Mouse (Mus musculus) left cerebral cortex, adult 2 months (tissue): ENCODE data around the gene Best3. TPM values are rescaled to one million over a fixed set of nuclear protein-coding genes. Genes with fewer than 3 reads are reported as not detected.

Experiments
- DNase-seq, 2 experiments: peaks; one replicate each; pipeline ENCODE4 v3.0.0; 2021 to 2022; ENCODE audit warnings: low spot score in 2 of 2, mixed read lengths in 1 of 2; ENCODE audit errors: extremely low spot score in 1 of 2
- H3K27ac ChIP-seq: fragments of 200-600 bp; 2 replicates; pipeline ENCODE4 v1.8.1; 2022
- H3K4me3 ChIP-seq: fragments of 200-600 bp; 2 replicates; pipeline ENCODE4 v1.8.1; 2022
- CTCF ChIP-seq: fragments of 200-600 bp; IDR thresholded peaks from 2 replicates; pipeline ENCODE4 v1.8.1; 2022; ENCODE audit warnings: antibody characterized with exemption, mild to moderate bottlenecking, moderate library complexity
- intact Hi-C: fragments of 180-260 bp; cut with DNase I; formaldehyde crosslinking; loops from one replicate; pipeline ENCODE4 v1.15.1; 2025
- total RNA-seq, 2 experiments: library from RNA; stranded (reverse); gene quantifications; 2 replicates each; pipeline ENCODE4 v1.2.3; 2021

Best3 gene
- total RNA-seq, 2 experiments from 2014 or later: 0.12 to 0.29 TPM

- intact Hi-C loops: loop anchor here (5.0 to 10.0 kb wide), 2 partner anchors 54 to 187 kb away; partner anchors contain the start of gene Frs2
- DNase-seq: no peak
- no peak for TF ChIP-seq CTCF
- no peak overlapping the region for H3K4me3 ChIP-seq
- H3K27ac ChIP-seq: no peak overlapping the region
Observed at GRCm38 (mm10) chr10:116957867-116958551, 28.1 kb upstream of the Best3 start.

- no peak overlapping the region for H3K4me3 ChIP-seq
- no peak for TF ChIP-seq CTCF
Observed at GRCm38 (mm10) chr10:116962152-116962551, 24.0 kb upstream of the Best3 start.

GRCm38 (mm10) chr10:116962803-116963202 is 23.3 kb upstream of the Best3 start:
- Histone ChIP-seq H3K27ac (no peak overlapping the region), H3K4me3 (no peak overlapping the region)
- no peak for DNase-seq
- intact Hi-C loops: loop anchor here (10.0 kb wide), 1 partner anchor 278 kb away; no protein-coding TSS in a partner anchor
- no peak; the same call in 1 of the 2 replicates for TF ChIP-seq CTCF

More at GRCm38 (mm10) chr10:116962152-116962551, 24.0 kb upstream of the Best3 start:
- intact Hi-C loops: loop anchor here (10.0 kb wide), 1 partner anchor 277 kb away; no protein-coding TSS in a partner anchor
- DNase-seq: no peak
- H3K27ac ChIP-seq: no peak overlapping the region

- H3K27ac ChIP-seq: no peak overlapping the region
- intact Hi-C loops: loop anchor here (10.0 kb wide), 1 partner anchor 279 kb away; no protein-coding TSS in a partner anchor
- TF ChIP-seq CTCF: no peak
- H3K4me3 ChIP-seq: no peak overlapping the region
- no peak for DNase-seq
Observed at GRCm38 (mm10) chr10:116964084-116964483, 22.0 kb upstream of the Best3 start.

GRCm38 (mm10) chr10:116964571-116964970 is 21.5 kb upstream of the Best3 start:
- TF ChIP-seq CTCF: no peak
- Histone ChIP-seq H3K4me3 (no peak overlapping the region), H3K27ac (no peak overlapping the region)
- intact Hi-C loops: loop anchor here (10.0 kb wide), 1 partner anchor 280 kb away; no protein-coding TSS in a partner anchor
- DNase-seq: no peak

- H3K27ac ChIP-seq: no peak overlapping the region
- no peak for DNase-seq
- TF ChIP-seq CTCF: no peak
- H3K4me3 ChIP-seq: no peak overlapping the region
- intact Hi-C loops: loop anchor here (10.0 kb wide), 1 partner anchor 280 kb away; no protein-coding TSS in a partner anchor
Observed at GRCm38 (mm10) chr10:116965297-116965696, 20.8 kb upstream of the Best3 start.

GRCm38 (mm10) chr10:116966065-116966464 is 20.0 kb upstream of the Best3 start:
- intact Hi-C loops: loop anchor here (10.0 kb wide), 1 partner anchor 281 kb away; no protein-coding TSS in a partner anchor
- DNase-seq: no peak
- H3K4me3 ChIP-seq: no peak overlapping the region
- H3K27ac ChIP-seq: no peak overlapping the region
- TF ChIP-seq CTCF: no peak

- intact Hi-C loops: loop anchor here (10.0 kb wide), 1 partner anchor 284 kb away; no protein-coding TSS in a partner anchor
- DNase-seq: no peak
- no peak for TF ChIP-seq CTCF
Observed at GRCm38 (mm10) chr10:116968741-116969140, 17.4 kb upstream of the Best3 start.

GRCm38 (mm10) chr10:116972509-116972908 is 13.6 kb upstream of the Best3 start, which contains the start of gene Gm10271:
Gene Gm10271, minus strand, starts transcription at chr10:116972609.
- DNase-seq: no peak
- intact Hi-C loops: no loop called here

More at GRCm38 (mm10) chr10:116968741-116969140, 17.4 kb upstream of the Best3 start:
- Histone ChIP-seq H3K27ac (no peak overlapping the region), H3K4me3 (no peak overlapping the region)

GRCm38 (mm10) chr10:116977455-116977854 is 8.7 kb upstream of the Best3 start:
- Histone ChIP-seq H3K4me3 (no peak overlapping the region), H3K27ac (no peak overlapping the region)
- TF ChIP-seq CTCF: no peak
- intact Hi-C loops: no loop called here
- no peak for DNase-seq

More at GRCm38 (mm10) chr10:116972509-116972908, 13.6 kb upstream of the Best3 start, which contains the start of gene Gm10271:
- Histone ChIP-seq H3K4me3 (no peak within 1 kb of the TSS), H3K27ac (no peak within 1 kb of the TSS)
- no peak for TF ChIP-seq CTCF

GRCm38 (mm10) chr10:116977858-116978257 is 8.3 kb upstream of the Best3 start:
- Histone ChIP-seq H3K4me3 (no peak overlapping the region), H3K27ac (no peak overlapping the region)
- TF ChIP-seq CTCF: no peak
- DNase-seq: no peak
- intact Hi-C loops: no loop called here

- no peak for TF ChIP-seq CTCF
- intact Hi-C loops: no loop called here
Observed at GRCm38 (mm10) chr10:116978841-116979240, 7.3 kb upstream of the Best3 start.

More at GRCm38 (mm10) chr10:116978841-116979240, 7.3 kb upstream of the Best3 start:
- Histone ChIP-seq H3K27ac (no peak overlapping the region), H3K4me3 (no peak overlapping the region)
- DNase-seq: no peak
